Mouse (Mus musculus) embryonic facial prominence, embryonic 12.5 days (tissue): ENCODE results near the gene Crat. TPM values are rescaled to one million over a fixed set of nuclear protein-coding genes. Genes with fewer than 3 reads are reported as not detected.

Experiments
- ATAC-seq: fragments of 200-750 bp; cut with Nextera tagmentation; 2 replicates; pipeline ENCODE4 v1.8.0; 2017; ENCODE audit not compliant: insufficient number of reproducible peaks, insufficient read depth, low FRiP score, low TSS enrichment
- H3K27ac ChIP-seq: fragments of 300-500 bp; sonication (generic); 2 replicates; pipeline ENCODE4 v1.5.1; 2016; ENCODE audit warnings: mild to moderate bottlenecking
- H3K27me3 ChIP-seq: fragments of 300-500 bp; sonication (generic); 2 replicates; pipeline ENCODE4 v1.6.1; 2016; ENCODE audit warnings: mild to moderate bottlenecking, moderate library complexity
- H3K36me3 ChIP-seq: fragments of 300-500 bp; sonication (generic); 2 replicates; pipeline ENCODE4 v1.6.1; 2016; ENCODE audit warnings: mild to moderate bottlenecking
- H3K4me1 ChIP-seq: fragments of 300-500 bp; sonication (generic); 2 replicates; pipeline ENCODE4 v1.6.1; 2016
- H3K4me2 ChIP-seq: fragments of 300-500 bp; sonication (generic); replicated peaks from 2 replicates; pipeline ENCODE4 v1.6.1; 2016; ENCODE audit warnings: mild to moderate bottlenecking, moderate library complexity
- H3K4me3 ChIP-seq: fragments of 300-500 bp; sonication (generic); 2 replicates; pipeline ENCODE4 v1.5.1; 2016; ENCODE audit warnings: mild to moderate bottlenecking
- H3K9ac ChIP-seq: fragments of 300-500 bp; sonication (generic); 2 replicates; pipeline ENCODE4 v1.6.1; 2016; ENCODE audit warnings: mild to moderate bottlenecking, moderate library complexity
- H3K9me3 ChIP-seq: fragments of 300-500 bp; sonication (generic); 2 replicates; pipeline ENCODE4 v1.6.1; 2016; ENCODE audit warnings: mild to moderate bottlenecking, moderate library complexity
- WGBS: fragments of 180-500 bp; shearing (Covaris S2); methylation state at CpG from one replicate; pipeline ENCODE4 v1.1.7; 2016; 5-methylcytosine and 5-hydroxymethylcytosine counted together
- polyA plus RNA-seq: library from polyadenylated mRNA; unstranded; fragments of >200 nt; fragmentation: Nextera tagmentation; extraction: Ambion mirVana; gene quantifications from 2 replicates; pipeline ENCODE4 v1.2.1, GENCODE M21; 2016

Crat gene
- 23.8 and 26.9 TPM in 2 replicates for polyA plus RNA-seq

DNA sequence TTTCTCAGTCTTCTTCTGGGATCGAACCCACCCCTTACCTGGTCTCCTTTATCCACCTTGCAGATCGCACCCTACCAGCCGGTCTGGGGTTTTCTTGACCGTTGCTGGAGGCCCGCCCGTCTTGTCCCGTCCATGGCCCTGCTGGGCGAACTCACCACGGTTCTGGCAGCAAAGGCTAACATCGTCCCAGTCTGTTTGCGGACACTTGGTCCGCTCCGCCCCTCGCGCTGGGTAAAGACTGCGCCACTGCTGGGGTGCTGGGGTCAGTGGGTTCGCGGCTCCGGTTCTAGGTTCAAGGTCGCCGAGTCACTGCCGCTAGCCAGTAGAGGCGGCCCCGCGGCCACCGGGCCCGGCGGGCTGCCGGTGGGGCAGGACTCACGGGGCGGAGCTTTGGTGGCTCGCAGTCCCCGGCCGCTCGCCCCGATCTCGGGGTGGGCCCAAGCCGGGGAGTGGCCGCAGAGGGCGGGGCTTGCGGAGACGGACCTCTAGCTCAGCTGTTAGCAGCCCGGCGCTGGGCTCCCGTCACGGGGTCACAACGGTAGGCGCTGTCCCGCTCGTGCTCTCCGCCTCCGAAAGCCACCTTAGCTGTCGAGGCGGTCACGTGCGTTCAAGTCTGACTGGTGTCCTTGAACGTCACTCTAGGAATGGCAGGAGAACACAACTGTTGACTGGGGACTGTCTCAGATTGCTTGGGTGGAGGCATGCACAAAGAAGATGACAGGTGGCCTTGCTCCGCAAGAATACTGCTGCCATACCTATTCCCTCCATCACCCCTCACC, at the start of gene Crat:
Gene Crat (minus strand): TSS at position 657 of the 779 bp plus-strand sequence.
- ATAC-seq: peak; percentile 83
- Histone ChIP-seq H3K9me3 (no peaks in the 10 kb centered on the region), H3K4me2 (peak within 1 kb of the TSS; percentile 76), H3K36me3 (0 out of 2 replicates have a peak, but pooled peaks cover 4% of the 10 kb centered on the region), H3K27ac (peak within 1 kb of the TSS; percentile 96), H3K4me3 (peak within 1 kb of the TSS; percentile 74), H3K4me1 (peaks cover 23% of the 10 kb centered on the region), H3K27me3 (no peaks in the 10 kb centered on the region), H3K9ac (peak within 1 kb of the TSS; percentile 82)
- WGBS: under 1% methylated on average over 56 of the region's 58 CpGs

DNA sequence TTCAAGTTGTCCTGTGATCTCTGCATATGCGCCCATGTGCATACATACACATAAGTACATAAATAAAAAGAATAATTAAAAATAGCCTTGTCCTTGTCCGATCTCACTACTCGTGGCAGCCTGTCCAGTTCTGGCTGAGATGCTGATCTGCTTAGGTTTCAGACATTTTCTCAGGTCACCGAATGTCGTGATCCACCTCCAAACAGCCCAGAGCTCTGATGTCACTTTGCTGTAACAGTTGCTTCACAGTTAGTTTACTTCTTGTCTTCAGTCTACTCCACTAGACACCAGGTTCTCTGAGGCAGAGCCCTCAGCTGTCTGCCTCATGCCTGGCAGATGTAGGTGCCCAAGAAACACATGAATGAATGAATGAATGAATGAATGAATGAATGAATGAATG, 48.8 kb upstream of the Crat start:
- Histone ChIP-seq H3K27ac (peak overlapping the region; percentile 68), H3K4me1 (peaks cover 35% of the 10 kb centered on the region), H3K27me3 (no peaks in the 10 kb centered on the region), H3K4me2 (peak overlapping the region; percentile 46), H3K4me3 (no peak overlapping the region), H3K9ac (no peak overlapping the region), H3K9me3 (no peaks in the 10 kb centered on the region), H3K36me3 (no peaks in the 10 kb centered on the region)
- WGBS: 69% methylated on average over 5 of the region's 5 CpGs
- ATAC-seq: no peak

DNA sequence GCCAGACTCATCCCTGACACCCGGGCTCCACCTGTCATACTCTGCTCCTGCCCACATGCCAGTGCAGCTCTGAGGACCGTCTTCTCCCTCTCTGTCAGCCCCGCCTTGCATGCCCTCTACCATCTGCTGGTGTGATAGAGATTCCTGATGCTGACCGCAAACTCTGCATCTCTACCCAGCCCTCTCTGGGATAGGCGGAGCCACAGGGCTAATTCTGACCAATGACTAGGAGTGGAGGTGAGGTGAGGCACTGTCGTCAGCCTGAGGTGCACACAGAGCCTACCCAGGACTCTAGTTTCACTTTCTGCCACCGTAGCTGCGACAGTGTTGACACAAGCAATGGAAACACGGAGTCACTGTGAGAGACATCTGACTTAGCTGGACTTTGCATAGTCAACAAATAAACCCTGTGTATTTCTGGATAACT, 48.3 kb upstream of the Crat start:
- Histone ChIP-seq H3K9me3 (no peaks in the 10 kb centered on the region), H3K4me1 (peaks cover 30% of the 10 kb centered on the region), H3K27ac (peak overlapping the region; percentile 68), H3K9ac (no peak overlapping the region), H3K27me3 (no peaks in the 10 kb centered on the region), H3K36me3 (peaks cover 4% of the 10 kb centered on the region; the same call in 1 of the 2 replicates), H3K4me2 (peak overlapping the region; percentile 46), H3K4me3 (peak overlapping the region; percentile 19)
- 5% methylated on average over 9 of the region's 9 CpGs for WGBS
- peak; percentile 61 for ATAC-seq

DNA sequence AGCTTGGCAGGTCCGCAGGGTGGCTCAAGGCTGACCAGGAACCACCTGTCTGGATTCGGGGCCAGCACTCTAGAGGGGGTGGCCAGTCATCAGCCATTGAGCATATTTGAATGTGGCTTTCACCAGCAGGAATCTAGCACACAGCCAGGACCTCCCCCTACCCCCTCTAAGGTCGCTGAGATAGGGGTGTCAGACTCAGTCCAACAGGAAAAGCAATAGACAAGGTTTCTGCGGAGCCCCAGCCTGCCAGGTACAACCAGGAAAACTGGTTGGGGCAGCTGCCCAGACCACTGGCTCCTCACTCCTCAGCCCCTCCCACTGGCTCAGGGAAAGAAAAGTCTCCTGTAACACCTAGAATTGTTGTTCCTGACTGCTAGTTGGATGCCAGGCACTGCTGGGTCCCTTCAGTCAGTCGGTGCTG, 47.7 kb upstream of the Crat start:
- Histone ChIP-seq H3K4me3 (no peak overlapping the region; the same call in 1 of the 2 replicates), H3K4me2 (peak overlapping the region; percentile 46)
- ATAC-seq: 0 out of 2 replicates have a peak, but pooled peaks have one; percentile 30

DNA sequence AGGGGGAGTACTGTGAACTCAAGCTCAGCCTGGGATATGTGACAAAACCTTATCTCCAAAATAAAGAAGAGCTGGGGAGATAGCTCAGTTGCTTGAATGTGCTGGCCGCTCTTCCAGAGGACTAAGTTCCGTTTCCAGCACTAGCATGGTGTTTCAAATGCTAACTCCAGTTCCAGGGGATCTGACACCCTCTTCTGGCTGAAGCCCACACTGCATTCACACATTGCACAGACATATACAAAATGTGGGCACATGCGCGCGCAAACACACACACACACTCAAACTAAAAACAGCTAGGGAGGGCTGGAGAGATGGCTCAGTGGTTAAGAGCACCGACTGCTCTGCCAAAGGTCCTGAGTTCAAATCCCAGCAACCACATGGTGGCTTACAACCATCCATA, 43.6 kb upstream of the Crat start:
- peaks cover 18% of the 10 kb centered on the region for H3K4me1 ChIP-seq
- no peaks in the 10 kb centered on the region for H3K9me3 ChIP-seq
- H3K4me3 ChIP-seq: no peak overlapping the region
- no peaks in the 10 kb centered on the region for H3K27me3 ChIP-seq
- H3K27ac ChIP-seq: no peak overlapping the region
- no peak overlapping the region for H3K4me2 ChIP-seq
- no peak for ATAC-seq
- WGBS: 89% methylated on average over 6 of the region's 6 CpGs
- no peak overlapping the region for H3K9ac ChIP-seq
- peaks cover 4% of the 10 kb centered on the region; the same call in 1 of the 2 replicates for H3K36me3 ChIP-seq

More for the DNA sequence above, 47.7 kb upstream of the Crat start:
- Histone ChIP-seq H3K36me3 (peaks cover 4% of the 10 kb centered on the region; the same call in 1 of the 2 replicates), H3K9me3 (no peaks in the 10 kb centered on the region), H3K27me3 (no peaks in the 10 kb centered on the region), H3K4me1 (peaks cover 29% of the 10 kb centered on the region), H3K9ac (no peak overlapping the region; the same call in 1 of the 2 replicates), H3K27ac (peak overlapping the region; percentile 68)
- WGBS: 21% methylated on average over 5 of the region's 5 CpGs

DNA sequence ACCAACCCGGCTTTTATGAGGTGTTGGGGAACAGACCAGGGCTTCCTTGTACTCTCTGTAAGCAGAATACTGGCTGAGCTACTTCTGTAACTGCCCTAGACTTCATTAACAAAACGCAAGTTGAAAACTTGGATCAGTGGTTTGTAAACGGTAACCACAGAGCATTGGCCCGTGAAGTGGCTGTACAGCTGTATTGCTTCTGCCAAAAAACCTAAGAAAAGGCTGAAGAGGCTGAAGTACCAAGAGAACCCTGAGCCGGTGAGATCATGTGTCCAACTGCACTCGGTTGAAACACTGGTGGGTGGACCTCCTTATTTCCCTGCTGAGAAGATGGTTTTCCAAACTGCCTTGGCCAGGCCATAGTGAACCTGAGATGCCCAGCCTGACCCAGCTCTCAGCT, 42.7 kb upstream of the Crat start:
- Histone ChIP-seq H3K4me3 (no peak overlapping the region), H3K4me1 (peaks cover 9% of the 10 kb centered on the region), H3K9ac (no peak overlapping the region), H3K27me3 (no peaks in the 10 kb centered on the region), H3K36me3 (peaks cover 4% of the 10 kb centered on the region; the same call in 1 of the 2 replicates), H3K9me3 (no peaks in the 10 kb centered on the region), H3K27ac (no peak overlapping the region), H3K4me2 (no peak overlapping the region)
- ATAC-seq: no peak
- 84% methylated on average over 6 of the region's 6 CpGs for WGBS

DNA sequence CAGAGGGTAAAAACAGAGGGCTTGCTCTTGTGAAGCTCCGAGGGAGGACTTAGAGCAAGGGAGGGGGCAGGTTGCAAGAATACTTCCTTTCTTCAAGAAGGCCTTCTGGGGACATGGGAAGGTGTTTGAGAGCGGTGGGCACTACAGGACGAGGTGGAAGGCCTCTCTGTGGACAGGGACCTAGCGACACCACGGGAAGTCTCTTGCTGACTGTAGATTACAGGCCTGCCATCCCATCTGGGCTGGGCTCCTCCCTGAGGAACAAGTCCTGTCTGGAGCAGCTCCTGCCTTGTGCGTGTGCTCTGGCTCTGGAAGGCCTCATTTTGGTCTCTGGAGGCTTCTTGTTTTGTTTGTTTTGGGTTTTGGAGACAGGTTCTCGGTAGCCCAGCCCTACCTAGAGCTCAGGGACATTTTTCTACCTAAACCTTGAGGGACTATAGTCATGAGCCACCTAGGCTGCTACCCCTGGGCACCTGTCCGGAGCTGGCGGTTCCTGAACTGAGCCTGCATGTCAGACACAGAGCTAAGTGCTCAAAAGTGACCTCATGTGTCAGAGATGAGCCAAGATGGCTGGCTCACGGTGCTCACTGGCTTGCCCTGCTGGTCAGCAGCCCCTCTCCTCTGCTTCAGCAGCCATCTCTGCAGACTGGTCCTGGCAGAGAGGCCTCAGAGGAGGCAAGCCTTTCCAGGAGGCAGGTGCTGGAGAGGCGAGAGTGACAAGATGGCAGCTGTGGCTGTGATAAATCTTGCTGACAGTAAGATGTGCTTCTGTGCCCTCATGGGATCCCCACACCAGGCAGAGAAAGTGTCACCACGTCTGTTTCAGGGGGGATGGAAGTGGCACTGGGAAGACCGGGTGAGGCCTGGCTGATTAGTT, 40.7 kb upstream of the Crat start:
- Histone ChIP-seq H3K4me1 (0 out of 2 replicates have a peak, but pooled peaks cover 3% of the 10 kb centered on the region), H3K27me3 (no peaks in the 10 kb centered on the region), H3K36me3 (peaks cover 4% of the 10 kb centered on the region; the same call in 1 of the 2 replicates), H3K4me2 (no peak overlapping the region), H3K27ac (no peak overlapping the region), H3K4me3 (no peak overlapping the region), H3K9ac (no peak overlapping the region), H3K9me3 (no peaks in the 10 kb centered on the region)
- no peak for ATAC-seq
- 72% methylated on average over 13 of the region's 13 CpGs for WGBS

DNA sequence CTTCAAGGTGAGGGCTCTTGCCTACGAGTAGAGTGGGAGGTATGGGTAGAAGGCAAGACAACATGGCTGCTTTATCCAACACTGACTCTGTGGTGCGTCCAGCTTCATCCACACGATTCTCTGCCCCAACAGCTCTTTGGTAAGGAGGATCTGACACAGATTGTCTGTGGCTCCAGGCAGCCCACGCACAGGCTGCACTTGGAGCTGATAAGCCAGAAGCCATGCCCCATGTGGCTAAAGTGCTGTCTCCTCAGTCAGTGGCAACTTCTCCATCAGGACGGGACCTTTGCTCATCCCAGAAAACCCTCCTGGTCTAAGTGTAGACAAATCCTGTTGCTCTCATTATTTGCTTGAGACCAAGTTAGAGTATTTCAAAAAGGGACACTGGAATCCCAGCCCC, 39.0 kb upstream of the Crat start:
- Histone ChIP-seq H3K4me3 (no peak overlapping the region), H3K9ac (no peak overlapping the region), H3K9me3 (peaks cover 8% of the 10 kb centered on the region), H3K27ac (no peak overlapping the region), H3K4me1 (0 out of 2 replicates have a peak, but pooled peaks cover 3% of the 10 kb centered on the region), H3K27me3 (no peaks in the 10 kb centered on the region), H3K4me2 (no peak overlapping the region), H3K36me3 (peaks cover 16% of the 10 kb centered on the region)
- 81% methylated on average over 5 of the region's 5 CpGs for WGBS
- no peak for ATAC-seq

DNA sequence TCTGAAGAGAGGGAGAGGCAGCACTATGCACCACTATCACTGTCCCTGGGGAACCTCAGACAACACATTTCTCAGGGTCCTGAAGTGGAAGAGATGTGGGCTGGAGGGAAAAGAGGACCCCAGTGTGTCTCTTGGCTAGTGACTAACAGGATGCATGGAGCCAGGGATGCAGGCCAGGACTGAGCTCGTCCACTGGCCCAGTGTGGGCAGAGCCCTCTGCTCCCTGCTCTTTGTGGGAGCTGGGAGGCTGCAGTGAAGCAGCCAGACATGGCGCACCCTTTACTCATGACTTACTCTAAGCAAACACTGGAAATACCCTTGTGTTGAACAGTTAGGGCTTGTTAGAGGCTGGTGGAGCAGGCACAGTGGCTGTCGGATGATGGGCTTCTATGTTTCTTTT, 38.0 kb upstream of the Crat start:
- Histone ChIP-seq H3K9me3 (peaks cover 8% of the 10 kb centered on the region), H3K27ac (no peak overlapping the region), H3K4me2 (no peak overlapping the region), H3K4me3 (no peak overlapping the region), H3K36me3 (peaks cover 18% of the 10 kb centered on the region), H3K4me1 (0 out of 2 replicates have a peak, but pooled peaks cover 3% of the 10 kb centered on the region), H3K27me3 (no peaks in the 10 kb centered on the region), H3K9ac (no peak overlapping the region)
- no peak for ATAC-seq
- WGBS: 88% methylated on average over 3 of the region's 3 CpGs

DNA sequence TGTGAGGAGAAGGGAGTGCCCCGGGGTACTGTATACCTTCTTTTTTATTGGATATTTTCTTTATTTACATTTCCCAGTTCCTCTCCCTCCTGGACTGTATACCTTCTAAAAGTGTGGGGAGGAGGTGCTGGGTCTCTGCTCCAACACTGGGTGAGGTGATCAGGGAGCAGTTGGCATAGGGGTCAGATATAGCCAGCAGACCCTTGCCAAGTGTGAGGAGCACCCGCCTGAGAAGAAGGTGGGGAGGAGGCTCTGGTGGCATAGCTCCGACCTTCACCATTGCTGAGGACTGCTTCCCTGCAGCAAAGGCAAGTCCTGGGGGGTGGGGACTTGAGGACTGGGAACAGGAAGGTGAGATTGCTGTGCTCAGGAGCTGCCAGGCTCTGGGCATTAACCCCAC, 35.9 kb upstream of the Crat start:
- WGBS: 81% methylated on average over 3 of the region's 3 CpGs
- 0 out of 2 replicates have a peak, but pooled peaks cover 1% of the 10 kb centered on the region for H3K4me1 ChIP-seq
- H3K4me2 ChIP-seq: no peak overlapping the region
- ATAC-seq: no peak
- H3K27ac ChIP-seq: 0 out of 2 replicates have a peak overlapping the region, but pooled peaks have one; percentile 30
- H3K9me3 ChIP-seq: peaks cover 8% of the 10 kb centered on the region
- no peaks in the 10 kb centered on the region for H3K27me3 ChIP-seq
- no peak overlapping the region for H3K9ac ChIP-seq
- H3K4me3 ChIP-seq: no peak overlapping the region
- peaks cover 36% of the 10 kb centered on the region for H3K36me3 ChIP-seq

DNA sequence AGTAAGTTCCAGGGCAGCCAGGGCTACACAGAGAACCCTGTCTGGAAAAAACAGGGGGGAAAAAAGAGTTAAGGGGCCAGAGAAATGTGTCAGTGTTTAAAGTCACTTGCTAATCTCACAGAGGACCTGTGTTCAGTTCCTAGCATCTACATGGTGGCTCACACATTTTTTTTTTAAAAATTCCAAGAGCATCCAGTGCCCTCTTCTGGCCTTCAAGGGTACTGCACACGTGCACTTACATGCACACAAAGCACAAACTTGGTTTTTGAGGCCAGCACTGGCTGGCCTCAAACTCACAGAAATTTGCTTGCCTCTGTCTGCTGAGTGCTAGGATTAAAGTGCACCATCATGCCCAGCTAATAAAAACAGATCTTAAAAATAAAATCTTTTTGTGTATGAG, 34.9 kb upstream of the Crat start:
- Histone ChIP-seq H3K4me3 (no peak overlapping the region), H3K9me3 (peaks cover 8% of the 10 kb centered on the region), H3K27ac (no peak overlapping the region), H3K36me3 (peaks cover 44% of the 10 kb centered on the region), H3K4me1 (peaks cover 7% of the 10 kb centered on the region), H3K9ac (no peak overlapping the region), H3K4me2 (no peak overlapping the region), H3K27me3 (no peaks in the 10 kb centered on the region)
- whole genome bisulfite sequencing: 74% methylated on average over 1 of the region's 1 CpGs
- ATAC-seq: no peak
